Mouse (Mus musculus) right cerebral cortex, postnatal 4 days (tissue): Measurements from ENCODE around the gene Rnf182.

Experiments used
- DNase-seq: peaks from one replicate; pipeline ENCODE4 v3.0.0-alpha.2; 2022

The Rnf182 gene

GRCm38 (mm10) chr13:43615577-43616254 is at the start of gene Rnf182:
TSS of gene Rnf182 (plus strand) at chr13:43615710.
- peak; percentile 80 for DNase-seq

GRCm38 (mm10) chr13:43566184-43566583 is 49.3 kb upstream of the Rnf182 start:
- DNase-seq, result no peak

- no peak for DNase-seq
Observed at GRCm38 (mm10) chr13:43567141-43567891, 48.2 kb upstream of the Rnf182 start.

GRCm38 (mm10) chr13:43573979-43574378 is 41.5 kb upstream of the Rnf182 start:
- DNase-seq, result no peak

GRCm38 (mm10) chr13:43575431-43575830 is 40.1 kb upstream of the Rnf182 start:
- DNase-seq, result no peak

- no peak for DNase-seq
Observed at GRCm38 (mm10) chr13:43577254-43577653, 38.3 kb upstream of the Rnf182 start.

GRCm38 (mm10) chr13:43577766-43578165 is 37.7 kb upstream of the Rnf182 start:
- no peak for DNase-seq

GRCm38 (mm10) chr13:43579740-43580139 is 35.8 kb upstream of the Rnf182 start:
- peak; percentile 58 for DNase-seq

- no peak for DNase-seq
Observed at GRCm38 (mm10) chr13:43580661-43581060, 34.8 kb upstream of the Rnf182 start.

- no peak for DNase-seq
Observed at GRCm38 (mm10) chr13:43582961-43583360, 32.5 kb upstream of the Rnf182 start.

- no peak for DNase-seq
Observed at GRCm38 (mm10) chr13:43583504-43583903, 32.0 kb upstream of the Rnf182 start.

- no peak for DNase-seq
Observed at GRCm38 (mm10) chr13:43585335-43585734, 30.2 kb upstream of the Rnf182 start.

GRCm38 (mm10) chr13:43586966-43587365 is 28.5 kb upstream of the Rnf182 start:
- no peak for DNase-seq

GRCm38 (mm10) chr13:43587844-43588840 is 27.4 kb upstream of the Rnf182 start:
- DNase-seq, result no peak

- DNase-seq, result no peak
Observed at GRCm38 (mm10) chr13:43591828-43592680, 23.5 kb upstream of the Rnf182 start.

GRCm38 (mm10) chr13:43592681-43593068 is 22.8 kb upstream of the Rnf182 start:
- no peak for DNase-seq

- DNase-seq, result no peak
Observed at GRCm38 (mm10) chr13:43595896-43596295, 19.6 kb upstream of the Rnf182 start.

- no peak for DNase-seq
Observed at GRCm38 (mm10) chr13:43600967-43601366, 14.5 kb upstream of the Rnf182 start.

- DNase-seq, result no peak
Observed at GRCm38 (mm10) chr13:43602440-43602839, 13.1 kb upstream of the Rnf182 start.

GRCm38 (mm10) chr13:43603042-43603441 is 12.5 kb upstream of the Rnf182 start:
- DNase-seq, result no peak

- DNase-seq, result no peak
Observed at GRCm38 (mm10) chr13:43608854-43609253, 6.7 kb upstream of the Rnf182 start.

GRCm38 (mm10) chr13:43612040-43612439 is 3.5 kb upstream of the Rnf182 start:
- DNase-seq, result no peak
